Mouse (Mus musculus) spleen, postnatal 10 days (tissue): ENCODE results near the gene Pigu.

Experiments
- DNase-seq, 2 experiments: peaks; one replicate each; pipeline ENCODE4 v3.0.0; 2021 to 2022; ENCODE audit warnings: low spot score in 2 of 2

The Pigu gene

DNA sequence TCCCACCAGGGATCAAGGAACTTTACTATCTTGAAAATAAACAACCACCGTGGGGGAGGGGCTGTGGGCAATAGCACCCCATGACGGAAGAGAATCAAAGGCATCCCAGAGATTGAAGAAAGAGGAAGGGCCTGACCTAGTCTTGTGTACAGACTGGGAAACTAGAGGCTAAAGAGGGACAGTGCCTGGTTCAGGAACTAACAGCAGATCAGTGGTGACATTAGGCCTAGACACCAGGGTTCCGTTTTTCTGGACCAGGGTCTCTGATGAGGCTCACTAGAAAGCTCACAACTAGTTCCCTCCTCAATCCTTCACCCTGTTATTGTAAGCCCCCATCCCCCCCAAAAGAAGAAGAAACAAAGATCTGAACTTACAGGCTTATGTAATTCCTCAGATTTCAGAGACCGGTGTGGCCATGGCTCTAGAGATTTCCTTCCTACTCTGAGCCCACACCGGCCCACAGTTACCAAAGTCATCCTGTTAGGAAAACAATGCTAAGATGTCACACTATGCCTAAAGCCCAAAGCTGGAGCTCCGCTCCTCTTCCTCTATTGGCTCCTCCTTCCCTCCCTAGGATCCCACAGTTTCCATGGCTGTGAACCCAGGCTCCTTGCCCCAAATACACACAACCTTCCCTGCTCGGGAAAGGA is 10.5 kb upstream of the Pigu start:
- DNase-seq = no peak

GRCm38 (mm10) chr2:155357686-155358399 is 613 bp upstream of the Pigu start:
- DNase-seq = peak; percentile 18 to 19

- no peak for DNase-seq
Measured at GRCm38 (mm10) chr2:155354402-155354801, 2.8 kb downstream of the Pigu start.

DNA sequence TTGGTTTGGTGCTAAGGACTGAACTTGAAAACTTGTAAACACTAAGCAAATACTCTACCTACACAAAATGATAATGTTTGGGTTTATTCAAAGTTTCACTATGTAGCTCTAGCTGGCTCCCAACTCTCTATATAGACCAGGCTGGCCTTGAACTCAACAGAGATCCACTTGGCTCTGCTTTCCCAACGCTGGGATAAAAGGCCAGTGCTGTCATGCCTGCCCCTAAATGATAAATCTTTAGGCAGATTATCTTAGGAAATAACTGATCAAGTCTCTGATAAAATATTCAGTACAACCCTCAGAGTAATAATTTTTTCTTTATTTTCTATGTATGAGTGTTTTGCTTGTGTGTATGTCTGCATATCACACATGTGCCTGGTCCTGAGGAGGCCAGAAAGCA is 10.6 kb downstream of the Pigu start:
- no peak for DNase-seq

DNA sequence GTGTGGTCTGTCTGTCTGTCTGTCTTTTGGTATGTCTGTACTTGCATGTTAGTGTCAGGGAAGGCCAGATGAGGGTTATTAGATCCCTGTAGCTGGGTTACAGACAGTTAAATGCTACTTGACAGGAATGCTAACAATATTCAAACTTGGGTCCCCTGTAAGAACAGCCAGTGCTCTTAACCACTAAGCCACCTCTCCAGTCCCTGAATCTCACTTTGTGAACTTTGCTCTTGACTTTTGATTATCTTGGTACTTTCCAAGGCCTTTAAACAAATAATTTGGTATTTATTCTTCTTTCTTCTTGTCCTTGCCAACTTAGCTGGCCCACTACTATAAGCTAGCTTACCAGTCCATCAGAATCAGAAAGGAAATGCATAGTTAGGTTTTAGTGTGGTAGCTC is 17.1 kb downstream of the Pigu start:
- no peak for DNase-seq

- no peak for DNase-seq
Measured at GRCm38 (mm10) chr2:155336254-155336653, 21.0 kb downstream of the Pigu start.

- DNase-seq = no peak
Measured at GRCm38 (mm10) chr2:155335231-155335630, 22.0 kb downstream of the Pigu start.

DNA sequence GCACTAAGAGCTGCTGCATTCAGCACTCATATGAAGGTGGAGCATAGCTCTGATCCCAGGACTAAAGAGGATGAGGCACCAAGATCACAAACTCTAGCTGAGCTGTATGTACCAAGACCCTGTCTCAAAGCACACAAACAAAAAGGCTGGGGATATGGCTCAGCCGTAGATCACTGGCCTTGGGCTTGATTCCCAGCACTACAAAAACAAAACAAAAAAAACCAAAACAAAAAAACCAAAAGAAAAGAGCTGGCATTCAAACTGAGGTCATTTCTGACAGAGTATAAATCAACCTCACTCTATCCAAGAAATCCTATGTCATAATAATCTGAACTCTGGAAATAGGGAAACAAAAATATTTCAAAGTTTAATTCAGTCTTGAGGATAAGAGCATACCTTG is 23.8 kb downstream of the Pigu start:
- no peak for DNase-seq

GRCm38 (mm10) chr2:155331351-155331750 is 25.9 kb downstream of the Pigu start:
- DNase-seq = no peak

DNA sequence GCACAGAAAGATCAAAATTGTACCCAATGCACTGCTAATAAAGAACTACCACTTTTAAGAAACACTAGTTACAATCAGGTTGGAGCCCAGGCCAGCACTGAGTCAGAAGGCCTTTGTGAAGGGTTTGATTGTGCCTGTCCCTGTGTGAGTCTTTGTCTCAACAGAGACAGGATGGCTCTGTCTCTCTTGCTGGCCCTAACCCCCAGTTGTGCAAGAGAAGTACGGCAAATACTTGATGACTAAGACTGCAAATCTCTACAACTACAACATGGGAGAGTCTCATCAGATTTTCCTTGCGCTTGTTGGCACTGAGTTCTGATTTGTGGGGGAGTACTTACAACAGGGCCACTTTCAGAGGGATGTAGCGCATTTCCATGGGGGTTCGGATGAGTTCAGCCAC is 26.4 kb downstream of the Pigu start:
- DNase-seq = no peak

DNA sequence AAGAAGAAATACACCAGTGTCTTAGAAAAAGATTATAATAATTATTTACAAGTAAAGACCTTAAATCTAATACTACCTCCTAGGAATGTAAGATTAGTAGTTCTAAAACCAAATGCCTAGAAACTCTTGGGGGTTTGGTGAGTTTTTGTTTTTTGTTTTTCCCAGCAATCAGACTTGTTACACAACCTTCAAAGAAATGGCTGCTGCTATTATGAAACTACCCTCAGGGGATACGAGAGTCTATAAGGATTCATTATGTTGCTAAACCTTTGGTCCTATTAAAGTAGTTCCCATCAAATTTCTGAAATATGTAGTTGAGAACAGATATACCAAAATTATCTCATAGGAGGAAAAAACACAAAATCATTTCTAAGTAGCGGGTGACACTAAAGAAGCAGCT is 27.5 kb downstream of the Pigu start:
- no peak for DNase-seq

- no peak for DNase-seq
Measured at GRCm38 (mm10) chr2:155328906-155329305, 28.3 kb downstream of the Pigu start.

GRCm38 (mm10) chr2:155327906-155328305 is 29.3 kb downstream of the Pigu start:
- DNase-seq = no peak

GRCm38 (mm10) chr2:155326001-155326400 is 31.2 kb downstream of the Pigu start:
- no peak for DNase-seq

DNA sequence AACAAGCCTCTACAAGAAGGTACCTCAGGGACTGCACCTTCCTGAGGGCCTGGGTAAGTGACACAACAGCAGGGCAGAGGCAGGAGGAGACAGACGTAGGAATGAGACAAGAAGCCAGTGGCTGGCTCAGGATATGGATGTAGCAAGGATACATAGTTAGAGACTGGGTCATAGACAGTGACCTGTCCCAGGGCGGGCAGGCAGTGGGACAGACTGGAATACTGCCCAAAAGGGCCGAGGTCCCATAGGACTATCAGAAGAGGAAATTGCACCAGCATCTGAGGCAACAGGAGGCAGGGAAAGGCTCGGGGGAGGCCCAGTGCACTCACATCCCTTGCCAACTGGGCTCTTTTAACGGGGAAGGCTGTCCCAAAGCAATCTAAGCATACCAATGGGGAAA is 36.6 kb downstream of the Pigu start:
- no peak for DNase-seq

- DNase-seq = no peak
Measured at GRCm38 (mm10) chr2:155318618-155319017, 38.6 kb downstream of the Pigu start.

DNA sequence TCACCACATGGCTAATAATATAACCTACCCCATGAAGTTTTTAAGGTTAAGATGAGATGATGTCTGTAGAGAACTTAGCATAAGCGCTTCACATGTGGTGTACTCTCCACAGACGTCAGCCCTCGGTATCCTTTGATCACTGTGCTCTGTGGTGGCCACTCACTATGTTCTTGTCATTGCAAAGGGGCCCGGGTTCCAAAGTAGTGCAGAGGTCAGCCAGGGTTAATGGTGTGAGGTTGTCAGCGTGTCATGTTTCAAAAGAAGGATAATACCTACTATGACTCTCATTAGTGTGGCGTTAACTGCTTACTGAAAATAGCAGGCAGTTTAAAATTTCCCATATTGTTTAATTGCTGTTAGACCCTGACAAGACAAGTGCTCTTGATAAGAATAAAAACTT is 43.6 kb downstream of the Pigu start:
- no peak for DNase-seq

- no peak for DNase-seq
Measured at GRCm38 (mm10) chr2:155308936-155309592, 48.2 kb downstream of the Pigu start.

DNA sequence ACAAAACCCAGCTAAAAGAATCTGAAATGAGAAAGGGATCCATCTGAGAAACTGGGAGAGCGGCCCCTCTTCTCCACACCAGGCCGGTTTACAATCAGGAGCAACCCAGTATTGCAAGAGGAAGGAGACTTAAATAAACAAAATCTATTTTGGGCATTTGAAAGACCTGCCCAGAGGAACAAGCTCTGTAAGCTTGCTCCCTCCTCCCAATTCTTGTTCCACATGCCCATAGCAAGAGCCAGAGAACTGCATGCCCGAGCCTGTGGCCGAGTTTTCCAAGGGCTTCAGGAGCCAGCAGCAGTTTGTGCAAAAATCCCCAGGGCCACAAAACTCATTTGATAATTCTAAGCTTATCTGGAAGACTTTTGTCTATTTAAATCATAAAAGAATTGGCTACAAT is 57.7 kb downstream of the Pigu start:
- no peak for DNase-seq

DNA sequence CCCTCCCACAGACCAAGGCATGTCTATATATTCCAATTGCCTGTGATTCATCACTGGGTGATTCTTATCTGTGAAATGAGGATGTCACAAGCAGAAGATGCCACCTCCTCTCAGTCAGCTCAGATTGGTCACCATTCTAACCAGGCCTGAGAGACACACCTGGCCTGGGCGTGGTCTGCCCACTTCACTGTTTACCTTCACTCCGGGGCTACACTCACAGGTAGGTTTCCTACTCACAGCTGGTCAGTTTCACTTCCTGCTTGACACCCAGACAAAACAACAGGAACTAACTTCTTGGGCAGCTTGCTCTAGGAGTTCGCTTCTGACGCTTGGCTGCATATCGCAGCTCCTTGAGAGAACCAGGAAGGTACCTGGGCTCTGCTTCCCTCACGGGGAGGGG is 61.8 kb downstream of the Pigu start:
- DNase-seq = no peak

- no peak for DNase-seq
Measured at GRCm38 (mm10) chr2:155293946-155294345, 63.3 kb downstream of the Pigu start.

DNA sequence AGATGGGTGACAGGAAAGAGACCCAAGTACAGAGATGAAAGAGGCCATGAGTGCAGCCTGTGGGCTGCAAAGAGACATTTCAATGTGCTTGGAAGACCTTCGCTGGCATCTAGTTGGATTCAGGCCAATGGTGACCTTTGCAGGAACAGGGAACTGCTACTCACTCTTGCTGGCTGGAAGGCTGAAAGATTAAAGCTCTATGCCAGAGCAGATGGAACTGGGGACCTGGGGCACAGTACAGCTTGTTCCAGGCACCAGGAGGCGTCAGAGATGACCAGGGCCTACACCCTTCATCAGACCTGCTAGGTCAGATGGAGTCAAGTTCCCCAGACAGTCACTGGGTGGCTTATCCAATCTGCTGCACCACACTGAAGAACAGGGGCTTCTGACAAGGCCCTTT is 63.8 kb downstream of the Pigu start:
- no peak for DNase-seq

DNA sequence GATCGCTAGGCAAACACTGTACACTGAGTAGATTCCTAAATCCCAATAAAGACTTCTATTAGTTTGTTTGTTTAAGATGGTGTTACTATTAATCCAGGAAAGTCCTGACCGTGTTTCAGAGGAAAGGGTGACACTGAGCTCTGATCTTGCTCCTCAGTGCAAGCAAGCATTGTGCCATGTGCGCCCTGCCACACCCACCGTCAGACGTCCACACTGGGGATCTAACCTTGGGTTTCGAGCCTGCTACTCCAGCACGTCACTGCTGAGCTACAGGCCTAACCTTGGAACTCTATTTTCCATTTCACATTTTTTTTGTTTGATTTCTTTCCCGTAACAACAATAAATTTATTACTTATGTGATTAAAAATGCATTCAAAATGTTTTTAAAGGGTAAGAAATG is 67.2 kb downstream of the Pigu start:
- no peak for DNase-seq
